Comparison of ENCODE assay signal across 8 mouse cellular contexts in the genomic region with DNA sequence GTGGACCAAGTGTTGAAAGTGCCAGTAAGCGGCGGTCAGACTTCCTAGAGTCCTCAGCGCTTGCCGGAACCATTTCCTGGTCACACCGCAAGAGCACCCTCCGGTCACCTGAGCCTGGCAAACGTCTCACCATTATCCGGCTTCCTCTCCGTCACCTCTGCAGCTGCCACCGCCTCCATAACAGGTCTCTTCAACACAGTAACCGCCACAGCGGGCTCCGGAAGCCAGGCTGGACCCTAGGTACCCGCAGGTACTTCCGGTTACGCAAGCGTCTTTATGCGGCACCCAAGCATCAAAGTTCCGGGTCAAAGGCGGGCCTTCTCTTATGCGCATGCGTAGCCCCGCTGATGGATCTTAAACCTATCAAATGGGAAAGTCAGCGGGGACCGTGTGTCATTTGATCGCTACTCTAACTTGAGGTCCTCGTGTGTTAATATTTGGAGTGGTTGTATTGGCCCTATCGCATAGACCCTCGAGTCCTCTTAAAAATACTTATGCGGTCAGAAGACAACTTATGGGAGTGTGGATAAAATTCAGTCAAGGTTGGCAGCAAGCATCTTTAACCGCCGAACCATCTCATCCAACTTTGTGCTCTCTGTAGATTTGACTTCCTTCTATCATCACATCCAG. TPM values are rescaled to one million over a fixed set of nuclear protein-coding genes. Genes with fewer than 3 reads are reported as not detected.
A peak's percentile ranks its signal among the peaks of the same experiment; 100 is the strongest.
DNase-seq lines count a peak whose midpoint lies in the region; ATAC-seq and TF ChIP-seq lines count a peak whose summit lies in the region.

A gene (minus strand): TSS at position 301 of the 630 bp plus-strand sequence.

- TF ChIP-seq CTCF in kidney, adult 2 months (conservative IDR thresholded peaks at IDR 0.05; ENCODE audit: insufficient read depth, insufficient read length, low read depth, low read length), result no peak
- TF ChIP-seq CTCF in spleen, adult 2 months (IDR thresholded peaks at IDR 0.05; ENCODE audit: extremely low read depth, insufficient read depth, insufficient read length, insufficient replicate concordance), result no peak

- peak within 1 kb of the TSS; percentile 78 for H3K9ac ChIP-seq in embryonic facial prominence, embryonic 13.5 days
- H3K9ac ChIP-seq in limb, embryonic 12.5 days (replicated peaks), result peak within 1 kb of the TSS; percentile 73
- peak within 1 kb of the TSS; percentile 61 for H3K9ac ChIP-seq in midbrain, embryonic 15.5 days

- H3K27ac ChIP-seq in embryonic facial prominence, embryonic 13.5 days, result peak within 1 kb of the TSS; percentile 80
- peak within 1 kb of the TSS; percentile 79 for H3K27ac ChIP-seq in kidney, adult 2 months (ENCODE audit: insufficient read depth, low read depth, low read length)
- H3K27ac ChIP-seq in limb, embryonic 12.5 days, result peak within 1 kb of the TSS; percentile 80
- peak within 1 kb of the TSS; percentile 83 for H3K27ac ChIP-seq in midbrain, embryonic 15.5 days
- H3K27ac ChIP-seq in spleen, adult 2 months (ENCODE audit: insufficient read depth, low read length), result peak within 1 kb of the TSS; percentile 93

- peaks cover 62% of the 10 kb centered on the region for H3K36me3 ChIP-seq in embryonic facial prominence, embryonic 13.5 days
- peaks cover 2% of the 10 kb centered on the region; the same call in 1 of the 2 replicates for H3K36me3 ChIP-seq in kidney, adult 2 months (ENCODE audit: control insufficient read depth, insufficient read depth, low read length)
- H3K36me3 ChIP-seq in limb, embryonic 12.5 days, result peaks cover 61% of the 10 kb centered on the region
- peaks cover 50% of the 10 kb centered on the region for H3K36me3 ChIP-seq in midbrain, embryonic 15.5 days (replicated peaks)
- H3K36me3 ChIP-seq in spleen, adult 2 months (ENCODE audit: control insufficient read depth, insufficient read depth, low read length), result peaks cover 37% of the 10 kb centered on the region

- no peaks in the 10 kb centered on the region for H3K27me3 ChIP-seq in embryonic facial prominence, embryonic 13.5 days
- H3K27me3 ChIP-seq in kidney, adult 2 months (replicated peaks; ENCODE audit: control insufficient read depth, insufficient read depth, low read length), result no peaks in the 10 kb centered on the region
- no peaks in the 10 kb centered on the region for H3K27me3 ChIP-seq in limb, embryonic 12.5 days
- no peaks in the 10 kb centered on the region for H3K27me3 ChIP-seq in midbrain, embryonic 15.5 days (replicated peaks)
- H3K27me3 ChIP-seq in spleen, adult 2 months (ENCODE audit: control insufficient read depth, insufficient read depth, low read length), result no peaks in the 10 kb centered on the region

- peak; percentile 57 for ATAC-seq in embryonic facial prominence, embryonic 13.5 days (ENCODE audit: insufficient number of reproducible peaks, insufficient read depth, low FRiP score, low TSS enrichment, low read depth)
- ATAC-seq in limb, embryonic 12.5 days (ENCODE audit: insufficient number of reproducible peaks, insufficient read depth, low FRiP score, low TSS enrichment, low read depth), result peak; percentile 60
- ATAC-seq in midbrain, embryonic 15.5 days (replicated peaks), result peak; percentile 89

- TF ChIP-seq POLR2A in kidney, adult 2 months (IDR thresholded peaks at IDR 0.05; ENCODE audit: low read depth, low read length), result peak; percentile 27
- peak; percentile 76; the same call in 1 of the 2 replicates for TF ChIP-seq POLR2A in spleen, adult 2 months (IDR thresholded peaks at IDR 0.05; ENCODE audit: low read depth, low read length)

- no peaks in the 10 kb centered on the region for H3K9me3 ChIP-seq in embryonic facial prominence, embryonic 13.5 days
- no peaks in the 10 kb centered on the region for H3K9me3 ChIP-seq in limb, embryonic 12.5 days
- no peaks in the 10 kb centered on the region for H3K9me3 ChIP-seq in midbrain, embryonic 15.5 days

- peaks cover 17% of the 10 kb centered on the region for H3K4me1 ChIP-seq in embryonic facial prominence, embryonic 13.5 days
- H3K4me1 ChIP-seq in kidney, adult 2 months (ENCODE audit: control insufficient read depth, insufficient read depth, low read length), result peaks cover 3% of the 10 kb centered on the region; the same call in 1 of the 2 replicates
- peaks cover 18% of the 10 kb centered on the region for H3K4me1 ChIP-seq in limb, embryonic 12.5 days (replicated peaks)
- H3K4me1 ChIP-seq in midbrain, embryonic 15.5 days, result peaks cover 23% of the 10 kb centered on the region
- H3K4me1 ChIP-seq in spleen, adult 2 months (ENCODE audit: control insufficient read depth, insufficient read depth, insufficient read length), result peaks cover 7% of the 10 kb centered on the region

- WGBS in embryonic facial prominence, embryonic 13.5 days, result 4% methylated on average over 32 of the region's 32 CpGs
- WGBS in kidney, adult 2 months, result 2% methylated on average over 32 of the region's 32 CpGs
- WGBS in limb, embryonic 12.5 days, result 5% methylated on average over 32 of the region's 32 CpGs
- 5% methylated on average over 32 of the region's 32 CpGs for WGBS in midbrain, embryonic 15.5 days
- 2% methylated on average over 32 of the region's 32 CpGs for WGBS in spleen, adult 2 months

- DNase-seq in 3134 (ENCODE audit: extremely low read depth, insufficient read length, low spot score), result peak; percentile 88
- peak; percentile 93 for DNase-seq in adrenal gland, postnatal 36 days
- DNase-seq in heart, adult 18-20 months, result peak; percentile 96
- peak; percentile 98 for DNase-seq in kidney, adult 2 months
- DNase-seq in spleen, adult 2 months (ENCODE audit: low read depth in 1 of 2, low spot score in 2 of 2), result peak; percentile 90 to 91

- H3K4me2 ChIP-seq in embryonic facial prominence, embryonic 13.5 days, result peak within 1 kb of the TSS; percentile 80
- H3K4me2 ChIP-seq in limb, embryonic 12.5 days, result peak within 1 kb of the TSS; percentile 85
- H3K4me2 ChIP-seq in midbrain, embryonic 15.5 days, result peak within 1 kb of the TSS; percentile 72

- H3K4me3 ChIP-seq in embryonic facial prominence, embryonic 13.5 days, result peak within 1 kb of the TSS; percentile 83
- peak within 1 kb of the TSS; percentile 68 for H3K4me3 ChIP-seq in kidney, adult 2 months (ENCODE audit: insufficient read depth, low read depth, low read length)
- H3K4me3 ChIP-seq in limb, embryonic 12.5 days (replicated peaks), result peak within 1 kb of the TSS; percentile 71
- peak within 1 kb of the TSS; percentile 76 for H3K4me3 ChIP-seq in midbrain, embryonic 15.5 days
- peak within 1 kb of the TSS; percentile 90 for H3K4me3 ChIP-seq in spleen, adult 2 months (ENCODE audit: extremely low read depth, insufficient read depth, insufficient read length)

RNA-seq across cellular contexts. Expression of the gene that starts here (rescaled TPM):
- total RNA-seq in adrenal gland, postnatal 36 days (2021), result 10 to 100 TPM; 45.9 to 49.0 TPM
- 24.1 and 26.3 TPM in 2 replicates for polyA plus RNA-seq in embryonic facial prominence, embryonic 13.5 days (2015; fragmentation: Nextera tagmentation; extraction: Ambion mirVana)
- total RNA-seq in heart, adult 18-20 months (2021), result 10 to 100 TPM; 55.0 to 56.6 TPM
- 52.5 and 53.5 TPM in 2 replicates for polyA plus RNA-seq in kidney, adult 2 months (2012; rRNA removed)
- polyA plus RNA-seq in limb, embryonic 12.5 days (2016; fragmentation: Nextera tagmentation; extraction: Ambion mirVana), result 20.6 and 23.6 TPM in 2 replicates
- polyA plus RNA-seq in midbrain, embryonic 15.5 days (2015; fragmentation: Nextera tagmentation; extraction: Ambion mirVana), result 39.5 and 40.2 TPM in 2 replicates
- 81.5 and 93.6 TPM in 2 replicates for polyA plus RNA-seq in spleen, adult 2 months (2012; rRNA removed)

Comparison
In these comparisons a context has a peak if more than half of its experiments do, and no peak if none do; other contexts are left out.
1. Peak in every context shown above with its lines: DNase-seq, ATAC-seq, H3K4me3 ChIP-seq and H3K27ac ChIP-seq.